Mouse (Mus musculus): Measurements from ENCODE around the gene Glmp. TPM values are rescaled to one million over a fixed set of nuclear protein-coding genes. Genes with fewer than 3 reads are reported as not detected.
"Not testable (repeated sequence)": the region's sequence is repeated elsewhere in the genome, so short reads cannot be mapped to it uniquely, and the experiment has no call there.

Gene Glmp
- 10 to 100 TPM; 90.8 to 98.8 TPM for total RNA-seq (2021)
- long read RNA-seq, experiment 1, full-length matches to known transcripts = 88 of 90 reads
- long read RNA-seq, experiment 1, partial matches to known transcripts = 0 of 90 reads
- long read RNA-seq, experiment 1, other reads (novel, unspliced or antisense) = 2 of 90 reads
- long read RNA-seq, experiment 2, full-length matches to known transcripts = 87 of 91 reads
- long read RNA-seq, experiment 2, partial matches to known transcripts = 0 of 91 reads
- long read RNA-seq, experiment 2, other reads (novel, unspliced or antisense) = 4 of 91 reads

- peak; percentile 55 to 71 for DNase-seq
- intact Hi-C loops (cut with DNase I) = no loop called here
Measured at GRCm38 (mm10) chr3:88324951-88325405, at the start of gene Glmp. Glmp (plus strand) TSS chr3:88325023.

GRCm38 (mm10) chr3:88276121-88276520, 48.7 kb upstream of the Glmp start:
- DNase-seq = no peak
- intact Hi-C loops (cut with DNase I) = no loop called here

- intact Hi-C loops (cut with DNase I) = no loop called here
- peak in 1 of 2 experiments; percentile 16 for DNase-seq
Measured at GRCm38 (mm10) chr3:88276529-88277143, 48.2 kb upstream of the Glmp start.

- intact Hi-C loops (cut with DNase I) = no loop called here
- no peak for DNase-seq
Measured at GRCm38 (mm10) chr3:88280035-88280434, 44.8 kb upstream of the Glmp start.

GRCm38 (mm10) chr3:88281141-88281916, 43.5 kb upstream of the Glmp start:
- intact Hi-C loops (cut with DNase I); DNase-seq: not testable (repeated sequence)

- intact Hi-C loops (cut with DNase I); DNase-seq: not testable (repeated sequence)
Measured at GRCm38 (mm10) chr3:88284815-88285564, 39.8 kb upstream of the Glmp start.

GRCm38 (mm10) chr3:88285565-88285895, 39.3 kb upstream of the Glmp start:
- intact Hi-C loops (cut with DNase I); DNase-seq: not testable (repeated sequence)

GRCm38 (mm10) chr3:88287110-88287509, 37.7 kb upstream of the Glmp start, which contains the start of gene Gm38392:
Gm38392 (minus strand) TSS chr3:88287210.
- DNase-seq = no peak
- intact Hi-C loops (cut with DNase I) = no loop called here

GRCm38 (mm10) chr3:88288133-88288713, 36.6 kb upstream of the Glmp start:
- DNase-seq; intact Hi-C loops (cut with DNase I): not testable (repeated sequence)

GRCm38 (mm10) chr3:88291970-88292369, 32.9 kb upstream of the Glmp start:
- intact Hi-C loops (cut with DNase I) = no loop called here
- DNase-seq = peak in 1 of 2 experiments; percentile 23

- DNase-seq; intact Hi-C loops (cut with DNase I): not testable (repeated sequence)
Measured at GRCm38 (mm10) chr3:88295272-88295671, 29.6 kb upstream of the Glmp start.

- no peak for DNase-seq
- intact Hi-C loops (cut with DNase I) = no loop called here
Measured at GRCm38 (mm10) chr3:88296110-88296560, 28.7 kb upstream of the Glmp start.

- peak; percentile 97 for DNase-seq
- intact Hi-C loops (cut with DNase I) = no loop called here
Measured at GRCm38 (mm10) chr3:88296561-88297318, 28.1 kb upstream of the Glmp start, which contains the start of the genes Tsacc and Cct3. Tsacc (minus strand) TSS chr3:88296999. Cct3 (plus strand) TSS chr3:88297116.

- DNase-seq = no peak
- intact Hi-C loops (cut with DNase I) = no loop called here
Measured at GRCm38 (mm10) chr3:88297321-88297851, 27.4 kb upstream of the Glmp start.

- intact Hi-C loops (cut with DNase I) = no loop called here
- DNase-seq = no peak
Measured at GRCm38 (mm10) chr3:88299172-88299571, 25.7 kb upstream of the Glmp start.

- intact Hi-C loops (cut with DNase I) = no loop called here
- DNase-seq = no peak
Measured at GRCm38 (mm10) chr3:88328956-88329355, 4.1 kb downstream of the Glmp start.

- DNase-seq = peak; percentile 29 to 61
- intact Hi-C loops (cut with DNase I) = no loop called here
Measured at GRCm38 (mm10) chr3:88331282-88331681, 6.5 kb downstream of the Glmp start.

- intact Hi-C loops (cut with DNase I) = no loop called here
Measured at GRCm38 (mm10) chr3:88334029-88334658, 9.3 kb downstream of the Glmp start.

More at GRCm38 (mm10) chr3:88334029-88334658, 9.3 kb downstream of the Glmp start:
- DNase-seq = no peak
